Mouse (Mus musculus): ENCODE measurements around the gene Ciao2a. TPM values are rescaled to one million over a fixed set of nuclear protein-coding genes. Genes with fewer than 3 reads are reported as not detected.

The Ciao2a gene
- polyA plus RNA-seq, 1 experiment from 2014 or later = 176 TPM

DNA sequence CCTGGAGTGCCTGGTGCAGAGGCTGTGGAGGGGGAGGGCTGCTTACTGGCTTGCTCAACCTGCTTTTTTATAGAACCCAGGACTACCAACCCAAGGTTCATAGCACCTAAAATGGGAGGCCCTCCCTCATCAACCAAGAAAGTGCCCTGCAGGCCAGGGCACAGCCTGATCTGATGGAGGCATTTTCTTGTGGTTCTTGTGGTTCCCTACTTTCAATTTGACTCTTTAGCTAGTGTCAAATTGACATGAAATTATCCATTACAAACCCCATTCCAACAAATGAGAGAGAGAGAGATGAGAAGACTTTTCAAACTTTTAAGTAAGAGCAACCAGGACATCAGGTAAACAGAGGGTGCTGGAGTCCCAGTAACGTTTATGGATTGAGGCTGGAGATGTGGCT lies 15.9 kb downstream of the Ciao2a start:
- Histone ChIP-seq H3K4me3 (no peak overlapping the region), H3K4me1 (replicated peaks) (no peaks in the 10 kb centered on the region), H3K9me3 (replicated peaks) (no peaks in the 10 kb centered on the region), H3K27ac (ENCODE audit: poor library complexity, severe bottlenecking) (no peak overlapping the region), H3K9ac (no peak overlapping the region), H3K36me3 (peaks cover 34% of the 10 kb centered on the region), H3K27me3 (replicated peaks) (no peaks in the 10 kb centered on the region), H3K4me2 (no peak overlapping the region)
- 84% methylated on average over 1 of the region's 1 CpGs for WGBS
- no peak for ATAC-seq (ENCODE audit: insufficient number of reproducible peaks, low FRiP score)

DNA sequence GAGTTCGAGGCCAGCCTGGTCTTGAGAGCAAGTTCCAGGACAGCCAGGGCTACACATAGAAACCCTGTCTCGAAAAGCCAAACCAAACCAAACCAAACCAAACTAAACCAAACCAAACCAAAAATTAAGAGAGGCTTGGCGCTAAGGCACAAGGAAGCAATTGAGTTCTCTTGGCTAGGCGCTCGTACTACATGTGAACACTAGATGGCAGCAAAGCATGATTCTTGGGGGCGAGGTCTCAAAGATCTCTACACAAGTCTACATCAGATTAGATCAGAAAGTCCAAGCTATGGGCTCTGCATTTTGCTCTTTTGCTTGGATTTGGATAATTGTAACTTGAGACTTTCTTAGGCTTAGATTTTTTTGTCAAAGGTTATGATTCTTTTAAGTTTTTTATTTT lies 17.8 kb downstream of the Ciao2a start:
- 9% methylated on average over 6 of the region's 6 CpGs for WGBS
- ATAC-seq (ENCODE audit: insufficient number of reproducible peaks, low FRiP score) = no peak
- Histone ChIP-seq H3K9ac (no peak overlapping the region), H3K4me2 (no peak overlapping the region), H3K9me3 (replicated peaks) (no peaks in the 10 kb centered on the region), H3K4me1 (replicated peaks) (no peaks in the 10 kb centered on the region), H3K27ac (ENCODE audit: poor library complexity, severe bottlenecking) (no peak overlapping the region), H3K36me3 (peaks cover 17% of the 10 kb centered on the region), H3K4me3 (no peak overlapping the region), H3K27me3 (replicated peaks) (no peaks in the 10 kb centered on the region)

- Histone ChIP-seq H3K9me3 (replicated peaks) (no peaks in the 10 kb centered on the region), H3K4me3 (no peak overlapping the region), H3K36me3 (no peaks in the 10 kb centered on the region), H3K27me3 (replicated peaks) (peaks cover 5% of the 10 kb centered on the region; the same call in 1 of the 2 replicates), H3K4me2 (no peak overlapping the region), H3K4me1 (replicated peaks) (no peaks in the 10 kb centered on the region), H3K9ac (no peak overlapping the region), H3K27ac (ENCODE audit: poor library complexity, severe bottlenecking) (no peak overlapping the region)
- ATAC-seq (ENCODE audit: insufficient number of reproducible peaks, low FRiP score) = no peak
These were observed 19.7 kb downstream of the Ciao2a start for GRCm38 (mm10) chr9:66146141-66146540.

DNA sequence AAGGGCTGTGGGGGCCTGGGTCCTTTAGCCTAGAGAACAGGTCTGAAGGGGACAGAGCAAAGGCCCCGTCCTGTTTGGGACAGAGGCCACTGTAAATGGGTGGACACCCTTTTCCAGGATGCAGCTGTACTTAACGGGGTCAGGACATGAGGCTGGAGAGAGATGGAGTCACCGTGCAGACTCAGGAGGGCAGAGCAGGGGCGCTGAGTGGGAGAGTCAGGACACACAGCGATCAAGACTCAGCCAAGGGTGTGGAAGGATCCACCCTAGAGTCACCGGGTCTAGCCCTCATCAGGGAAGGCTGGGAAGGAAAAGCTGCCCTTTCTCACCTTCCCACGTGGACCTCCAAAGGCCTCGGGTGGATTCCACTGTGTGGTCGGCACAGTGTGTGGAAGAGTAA lies 25.6 kb downstream of the Ciao2a start:
- Histone ChIP-seq H3K9me3 (replicated peaks) (no peaks in the 10 kb centered on the region), H3K4me1 (replicated peaks) (peaks cover 6% of the 10 kb centered on the region; the same call in 1 of the 2 replicates), H3K4me2 (no peak overlapping the region), H3K9ac (no peak overlapping the region), H3K27ac (ENCODE audit: poor library complexity, severe bottlenecking) (no peak overlapping the region), H3K27me3 (replicated peaks) (peaks cover 29% of the 10 kb centered on the region), H3K36me3 (no peaks in the 10 kb centered on the region), H3K4me3 (no peak overlapping the region)
- 53% methylated on average over 9 of the region's 9 CpGs for WGBS
- ATAC-seq (ENCODE audit: insufficient number of reproducible peaks, low FRiP score) = no peak

DNA sequence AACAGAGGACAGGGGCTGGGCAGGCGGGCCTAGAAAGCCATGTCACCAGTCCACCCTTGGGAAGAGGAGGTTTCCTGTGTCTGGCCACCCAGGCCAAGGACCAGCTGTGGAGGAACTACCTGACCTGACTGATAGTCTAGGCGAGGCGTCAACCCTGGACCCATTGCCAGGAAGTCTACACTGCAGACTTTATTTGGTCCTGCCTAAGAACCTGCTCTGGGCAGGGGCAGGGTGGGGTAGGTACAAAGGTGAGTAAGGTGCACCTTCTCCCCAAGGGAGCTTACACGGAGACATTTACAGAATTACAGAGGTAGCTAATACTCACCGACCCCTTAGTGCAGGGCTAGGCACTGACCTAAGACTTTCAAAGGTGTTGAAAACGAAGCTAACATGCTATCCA lies 27.2 kb downstream of the Ciao2a start:
- 80% methylated on average over 6 of the region's 6 CpGs for WGBS

DNA sequence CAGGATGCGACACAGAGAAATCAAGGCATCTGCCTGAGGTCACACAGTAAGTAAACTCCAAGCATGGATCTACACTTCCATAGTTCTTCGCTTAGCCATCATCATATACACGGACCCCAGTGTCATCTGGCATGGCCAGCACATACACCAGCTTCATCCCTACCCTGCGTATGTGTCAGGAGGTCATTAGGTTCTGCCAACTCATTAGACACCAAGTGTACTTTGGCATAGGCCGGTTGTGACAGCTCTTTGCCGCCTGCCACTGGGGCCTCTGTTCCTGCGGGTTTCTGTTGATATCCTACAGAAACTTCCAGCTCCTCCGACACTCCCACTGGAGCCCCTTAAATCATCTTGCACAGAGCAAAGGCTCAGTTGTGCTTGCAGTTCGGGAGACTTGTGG lies 27.6 kb downstream of the Ciao2a start:
- no peak for ATAC-seq (ENCODE audit: insufficient number of reproducible peaks, low FRiP score)
- H3K9me3 ChIP-seq (replicated peaks) = no peaks in the 10 kb centered on the region

More for the DNA sequence above, 27.2 kb downstream of the Ciao2a start:
- ATAC-seq (ENCODE audit: insufficient number of reproducible peaks, low FRiP score) = no peak
- peaks cover 31% of the 10 kb centered on the region for H3K27me3 ChIP-seq (replicated peaks)
- no peaks in the 10 kb centered on the region for H3K9me3 ChIP-seq (replicated peaks)
- no peak overlapping the region for H3K9ac ChIP-seq
- no peak overlapping the region for H3K4me2 ChIP-seq
- H3K4me3 ChIP-seq = no peak overlapping the region
- H3K4me1 ChIP-seq (replicated peaks) = peaks cover 9% of the 10 kb centered on the region; the same call in 1 of the 2 replicates
- no peak overlapping the region for H3K27ac ChIP-seq (ENCODE audit: poor library complexity, severe bottlenecking)
- H3K36me3 ChIP-seq = no peaks in the 10 kb centered on the region

DNA sequence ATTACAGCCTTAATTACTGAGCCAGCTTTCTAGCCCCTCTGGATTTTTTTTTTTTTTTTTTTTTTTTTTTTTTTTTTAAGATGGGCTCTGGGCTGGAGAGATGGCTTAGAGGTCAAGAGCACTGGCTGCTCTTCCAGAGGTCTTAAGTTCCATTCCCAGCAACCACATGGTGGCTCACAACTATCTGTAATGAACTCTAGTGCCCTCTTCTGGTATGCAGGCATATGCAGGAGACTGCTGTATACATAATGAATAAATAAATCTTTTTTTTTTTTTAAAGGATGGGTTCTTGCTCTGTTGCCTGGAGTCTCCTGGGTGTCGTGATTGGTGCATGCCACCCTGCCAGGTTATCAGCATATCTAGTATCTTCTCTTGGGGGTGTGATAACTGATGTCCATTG lies 29.1 kb downstream of the Ciao2a start:
- no peak overlapping the region for H3K9ac ChIP-seq
- no peaks in the 10 kb centered on the region for H3K9me3 ChIP-seq (replicated peaks)
- no peak overlapping the region for H3K4me3 ChIP-seq
- H3K4me1 ChIP-seq (replicated peaks) = peaks cover 9% of the 10 kb centered on the region; the same call in 1 of the 2 replicates
- H3K4me2 ChIP-seq = no peak overlapping the region
- H3K27me3 ChIP-seq (replicated peaks) = peaks cover 44% of the 10 kb centered on the region
- H3K36me3 ChIP-seq = no peaks in the 10 kb centered on the region
- ATAC-seq (ENCODE audit: insufficient number of reproducible peaks, low FRiP score) = no peak
- WGBS = 82% methylated on average over 1 of the region's 1 CpGs
- no peak overlapping the region for H3K27ac ChIP-seq (ENCODE audit: poor library complexity, severe bottlenecking)

More for the DNA sequence above, 27.6 kb downstream of the Ciao2a start:
- no peak overlapping the region for H3K27ac ChIP-seq (ENCODE audit: poor library complexity, severe bottlenecking)
- peaks cover 36% of the 10 kb centered on the region for H3K27me3 ChIP-seq (replicated peaks)
- no peaks in the 10 kb centered on the region for H3K36me3 ChIP-seq
- H3K4me1 ChIP-seq (replicated peaks) = peaks cover 9% of the 10 kb centered on the region; the same call in 1 of the 2 replicates
- H3K4me3 ChIP-seq = no peak overlapping the region
- H3K4me2 ChIP-seq = no peak overlapping the region
- no peak overlapping the region for H3K9ac ChIP-seq
- WGBS = 88% methylated on average over 9 of the region's 9 CpGs

DNA sequence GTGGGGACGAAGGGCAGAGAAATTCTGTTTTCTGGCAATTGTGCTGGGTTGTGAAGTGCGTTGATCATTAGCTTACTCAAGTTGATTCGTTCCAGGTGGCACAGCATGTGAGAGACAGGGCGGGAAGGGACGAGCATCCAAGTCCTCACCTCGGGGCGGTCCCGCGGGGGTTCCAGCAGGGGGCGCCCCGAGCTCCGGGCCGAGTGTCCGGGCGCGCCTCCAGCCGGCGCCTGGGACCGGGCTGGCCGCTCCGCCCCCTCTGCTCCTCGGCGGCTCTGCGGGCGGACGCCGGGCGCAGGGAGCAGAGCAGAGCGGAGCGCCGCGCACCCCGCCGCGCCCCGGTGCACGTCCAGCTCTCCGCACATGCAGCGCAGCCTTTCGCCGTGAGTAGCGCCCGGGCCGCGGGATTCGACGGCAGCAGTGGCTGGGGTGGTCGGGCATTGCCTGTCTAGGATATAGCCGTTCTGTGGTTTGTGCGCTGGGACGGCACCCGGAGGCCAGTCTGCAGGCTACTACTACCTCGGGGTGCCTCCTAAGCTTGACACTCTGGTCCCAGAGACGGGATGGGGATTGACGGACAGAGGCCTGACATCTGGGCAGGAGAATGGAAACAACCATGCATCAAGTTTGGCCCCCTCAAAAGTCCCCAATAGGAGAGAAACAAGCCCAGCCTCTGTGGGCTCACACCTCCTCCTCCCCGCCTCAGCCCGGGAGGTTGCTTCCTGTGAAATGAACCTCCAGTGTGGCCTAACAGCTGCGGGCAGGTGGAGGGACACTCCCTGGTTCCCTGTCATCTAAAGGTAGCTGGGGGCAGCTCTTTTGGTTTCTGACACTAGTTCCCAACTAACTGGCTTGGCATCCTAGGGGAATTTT lies 31.8 kb downstream of the Ciao2a start, which contains the start of gene Dapk2:
Dapk2 (plus strand) TSS at position 266 of the 873 bp plus-strand sequence.
- Histone ChIP-seq H3K4me2 (peak within 1 kb of the TSS; percentile 82), H3K4me1 (replicated peaks) (0 out of 2 replicates have a peak, but pooled peaks cover 4% of the 10 kb centered on the region), H3K9me3 (replicated peaks) (no peaks in the 10 kb centered on the region), H3K36me3 (no peaks in the 10 kb centered on the region), H3K4me3 (peak within 1 kb of the TSS; percentile 58), H3K27me3 (replicated peaks) (peaks cover 26% of the 10 kb centered on the region), H3K9ac (peak within 1 kb of the TSS; percentile 74), H3K27ac (ENCODE audit: poor library complexity, severe bottlenecking) (no peak within 1 kb of the TSS)
- WGBS = 2% methylated on average over 58 of the region's 58 CpGs
- peak; percentile 95 for ATAC-seq (ENCODE audit: insufficient number of reproducible peaks, low FRiP score)

DNA sequence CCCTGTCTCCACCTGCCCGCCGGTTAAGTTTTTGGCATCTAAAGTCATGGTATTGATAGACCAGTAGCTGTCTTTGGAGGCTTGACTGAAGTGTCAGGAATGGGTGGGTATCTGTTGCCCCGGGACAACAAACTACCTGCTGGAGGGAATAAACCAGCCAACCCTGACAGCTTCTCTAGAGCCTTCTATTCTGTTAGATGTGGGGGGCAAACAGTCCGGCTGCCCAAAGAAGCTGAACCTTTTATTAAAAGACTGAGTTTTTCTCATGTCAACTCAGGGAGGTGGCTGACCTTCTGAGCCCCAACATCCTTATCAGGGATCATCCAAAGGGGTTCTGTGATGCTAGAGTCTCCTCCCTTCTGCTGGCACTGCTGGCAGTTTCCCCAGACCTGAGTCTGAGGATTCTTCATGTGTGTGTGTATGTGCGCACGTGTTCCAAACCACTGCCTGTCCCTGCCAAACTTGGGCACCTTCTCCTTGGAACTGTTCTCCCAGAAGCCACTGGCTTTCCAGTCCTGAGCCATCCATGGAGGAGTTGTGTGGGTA lies 32.5 kb downstream of the Ciao2a start:
- Histone ChIP-seq H3K36me3 (no peaks in the 10 kb centered on the region), H3K4me1 (replicated peaks) (0 out of 2 replicates have a peak, but pooled peaks cover 4% of the 10 kb centered on the region), H3K9ac (no peak overlapping the region), H3K27ac (ENCODE audit: poor library complexity, severe bottlenecking) (no peak overlapping the region), H3K4me3 (peak overlapping the region; percentile 58), H3K9me3 (replicated peaks) (no peaks in the 10 kb centered on the region), H3K4me2 (peak overlapping the region; percentile 82), H3K27me3 (replicated peaks) (peaks cover 21% of the 10 kb centered on the region)
- no peak for ATAC-seq (ENCODE audit: insufficient number of reproducible peaks, low FRiP score)
- WGBS = 75% methylated on average over 6 of the region's 6 CpGs

- 89% methylated on average over 2 of the region's 2 CpGs for WGBS
- Histone ChIP-seq H3K27ac (ENCODE audit: poor library complexity, severe bottlenecking) (no peak overlapping the region), H3K4me3 (no peak overlapping the region), H3K9me3 (replicated peaks) (no peaks in the 10 kb centered on the region), H3K4me1 (replicated peaks) (0 out of 2 replicates have a peak, but pooled peaks cover 4% of the 10 kb centered on the region), H3K27me3 (replicated peaks) (peaks cover 21% of the 10 kb centered on the region), H3K9ac (no peak overlapping the region), H3K36me3 (no peaks in the 10 kb centered on the region), H3K4me2 (no peak overlapping the region)
- no peak for ATAC-seq (ENCODE audit: insufficient number of reproducible peaks, low FRiP score)
These were observed 33.7 kb downstream of the Ciao2a start for GRCm38 (mm10) chr9:66160155-66160554.

GRCm38 (mm10) chr9:66162995-66163394 lies 36.6 kb downstream of the Ciao2a start:
- Histone ChIP-seq H3K36me3 (no peaks in the 10 kb centered on the region), H3K4me2 (no peak overlapping the region), H3K27me3 (replicated peaks) (peaks cover 14% of the 10 kb centered on the region), H3K27ac (ENCODE audit: poor library complexity, severe bottlenecking) (no peak overlapping the region), H3K9me3 (replicated peaks) (no peaks in the 10 kb centered on the region), H3K9ac (no peak overlapping the region), H3K4me3 (no peak overlapping the region), H3K4me1 (replicated peaks) (peaks cover 15% of the 10 kb centered on the region)
- ATAC-seq (ENCODE audit: insufficient number of reproducible peaks, low FRiP score) = no peak
- WGBS = 59% methylated on average over 9 of the region's 9 CpGs

All from heart, embryonic 12.5 days (tissue).